In genomic region chr13:3799386-3799785, GRCm38 (mm10) we compare ENCODE assay signal across 40 mouse cellular contexts. TPM values are rescaled to one million over a fixed set of nuclear protein-coding genes. Genes with fewer than 3 reads are reported as not detected.
DNase-seq lines count a peak whose midpoint lies in the region; ATAC-seq lines count a peak whose summit lies in the region.
"Had no signal": no experiment of that assay in that cellular context is flagged by ENCODE, and none has a peak within 500 bp of the region (broad histone marks: within the 10 kb centered on the region; RNA-seq: fewer than 3 reads in every experiment).

No protein-coding gene starts in this region.

- H3K9ac ChIP-seq in heart, embryonic 14.5 days (ENCODE audit: low read length): no peak overlapping the region
- H3K9ac ChIP-seq in kidney, embryonic 14.5 days (ENCODE audit: low read depth, low read length): no peak overlapping the region
- H3K9ac ChIP-seq in kidney, embryonic 16.5 days (replicated peaks; ENCODE audit: low read length): no peak overlapping the region
- no peak overlapping the region for H3K9ac ChIP-seq in embryonic facial prominence, embryonic 15.5 days
- H3K9ac ChIP-seq in hindbrain, embryonic 11.5 days (ENCODE audit: low read depth, low read length): no peak overlapping the region
- H3K9ac ChIP-seq: embryonic facial prominence, embryonic 12.5 days; hindbrain, embryonic 14.5 days; liver, embryonic 14.5 days; lung, embryonic 15.5 days; midbrain, embryonic 12.5 days; neural tube, embryonic 12.5 days had no signal

- 17% methylated on average over 3 of the region's 3 CpGs for WGBS in heart, embryonic 14.5 days
- WGBS in kidney, embryonic 14.5 days: 20% methylated on average over 3 of the region's 3 CpGs
- WGBS in kidney, embryonic 16.5 days: 22% methylated on average over 3 of the region's 3 CpGs
- 26% methylated on average over 3 of the region's 3 CpGs for WGBS in embryonic facial prominence, embryonic 15.5 days
- WGBS in hindbrain, embryonic 11.5 days: 62% methylated on average over 3 of the region's 3 CpGs

- DNase-seq in heart, adult 18-20 months: no peak
- peak; percentile 28 for DNase-seq in forelimb bud, embryonic 11.5 days (ENCODE audit: low read depth, low spot score)
- no peak for DNase-seq in hindbrain, embryonic 11.5 days (ENCODE audit: low spot score)
- DNase-seq in adrenal gland, adult 8-10 months: no peak
- DNase-seq: adrenal gland, postnatal 36 days; B cell, adult 2 months; cerebellum, adult 18-20 months; cerebellum, postnatal 10 days; heart, postnatal 4 days; kidney, adult 8-10 months; kidney, postnatal 36 days; left cerebral cortex, postnatal 4 days; liver; right cerebral cortex, adult 18-20 months; spleen, adult 18-20 months had no signal

- H3K27ac ChIP-seq in heart, embryonic 14.5 days (replicated peaks in 1 of 2; ENCODE audit: control insufficient read depth in 1 of 2, insufficient read depth in 1 of 2, low read depth in 2 of 2, low read length in 2 of 2): peak overlapping the region; percentile 21 to 44; a peak in 1 of 4 replicates
- H3K27ac ChIP-seq in kidney, embryonic 14.5 days (ENCODE audit: low read depth, low read length): no peak overlapping the region
- H3K27ac ChIP-seq in kidney, embryonic 16.5 days (ENCODE audit: low read length): no peak overlapping the region
- 0 out of 2 replicates have a peak overlapping the region, but pooled peaks have one; percentile 34 for H3K27ac ChIP-seq in embryonic facial prominence, embryonic 15.5 days (replicated peaks)
- H3K27ac ChIP-seq in hindbrain, embryonic 11.5 days (ENCODE audit: low read depth, low read length): no peak overlapping the region
- H3K27ac ChIP-seq: embryonic facial prominence, embryonic 12.5 days; hindbrain, embryonic 14.5 days; liver, embryonic 14.5 days; lung, embryonic 15.5 days; midbrain, embryonic 12.5 days; neural tube, embryonic 12.5 days had no signal

- H3K9me3 ChIP-seq in heart, embryonic 14.5 days (ENCODE audit: control insufficient read depth, low read length): no peaks in the 10 kb centered on the region
- H3K9me3 ChIP-seq in kidney, embryonic 14.5 days (ENCODE audit: control insufficient read depth, low read length): no peaks in the 10 kb centered on the region
- H3K9me3 ChIP-seq in kidney, embryonic 16.5 days (ENCODE audit: low read length): no peaks in the 10 kb centered on the region
- H3K9me3 ChIP-seq in embryonic facial prominence, embryonic 15.5 days (replicated peaks): no peaks in the 10 kb centered on the region
- no peaks in the 10 kb centered on the region for H3K9me3 ChIP-seq in hindbrain, embryonic 11.5 days (ENCODE audit: control insufficient read depth, low read length)
- H3K9me3 ChIP-seq: embryonic facial prominence, embryonic 12.5 days; lung, embryonic 15.5 days; midbrain, embryonic 12.5 days; neural tube, embryonic 12.5 days had no signal

- no peaks in the 10 kb centered on the region for H3K27me3 ChIP-seq in heart, embryonic 14.5 days (ENCODE audit: control insufficient read depth, insufficient read depth, low read length)
- no peaks in the 10 kb centered on the region for H3K27me3 ChIP-seq in kidney, embryonic 14.5 days (ENCODE audit: control insufficient read depth, insufficient read depth, low read length)
- no peaks in the 10 kb centered on the region for H3K27me3 ChIP-seq in kidney, embryonic 16.5 days (ENCODE audit: insufficient read depth, low read length)
- no peaks in the 10 kb centered on the region for H3K27me3 ChIP-seq in embryonic facial prominence, embryonic 15.5 days
- H3K27me3 ChIP-seq in hindbrain, embryonic 11.5 days (ENCODE audit: control insufficient read depth, insufficient read depth, low read length): no peaks in the 10 kb centered on the region
- H3K27me3 ChIP-seq: embryonic facial prominence, embryonic 12.5 days; lung, embryonic 15.5 days; midbrain, embryonic 12.5 days; neural tube, embryonic 12.5 days had no signal

- no peak overlapping the region for H3K4me3 ChIP-seq in heart, embryonic 14.5 days (ENCODE audit: control insufficient read depth in 1 of 2, insufficient read depth in 1 of 2, low read depth in 1 of 2, low read length in 2 of 2)
- H3K4me3 ChIP-seq in kidney, embryonic 14.5 days (ENCODE audit: low read length): no peak overlapping the region
- no peak overlapping the region for H3K4me3 ChIP-seq in kidney, embryonic 16.5 days (ENCODE audit: low read length)
- H3K4me3 ChIP-seq in embryonic facial prominence, embryonic 15.5 days (replicated peaks): no peak overlapping the region
- no peak overlapping the region for H3K4me3 ChIP-seq in hindbrain, embryonic 11.5 days (ENCODE audit: low read depth, low read length)
- H3K4me3 ChIP-seq: embryonic facial prominence, embryonic 12.5 days; erythroblast, embryonic 14.5 days; lung, embryonic 15.5 days; midbrain, embryonic 12.5 days; myocyte; neural tube, embryonic 12.5 days had no signal

- peak overlapping the region; percentile 32 for H3K4me2 ChIP-seq in heart, embryonic 14.5 days (ENCODE audit: low read length)
- no peak overlapping the region for H3K4me2 ChIP-seq in kidney, embryonic 14.5 days (replicated peaks; ENCODE audit: low read depth, low read length)
- no peak overlapping the region for H3K4me2 ChIP-seq in kidney, embryonic 16.5 days (replicated peaks; ENCODE audit: low read depth, low read length)
- no peak overlapping the region for H3K4me2 ChIP-seq in embryonic facial prominence, embryonic 15.5 days (replicated peaks)
- no peak overlapping the region for H3K4me2 ChIP-seq in hindbrain, embryonic 11.5 days (replicated peaks; ENCODE audit: low read depth, low read length)
- H3K4me2 ChIP-seq: embryonic facial prominence, embryonic 12.5 days; heart, embryonic 11.5 days; hindbrain, embryonic 14.5 days; lung, embryonic 15.5 days; midbrain, embryonic 12.5 days; neural tube, embryonic 12.5 days had no signal

- H3K4me1 ChIP-seq in heart, embryonic 14.5 days (ENCODE audit: control insufficient read depth in 2 of 2, insufficient read depth in 2 of 2, low read length in 2 of 2): peaks cover 4 to 13% of the 10 kb centered on the region in 2 experiments; a peak in 3 of 4 replicates
- H3K4me1 ChIP-seq in kidney, embryonic 14.5 days (ENCODE audit: control insufficient read depth, insufficient read depth, low read length): no peaks in the 10 kb centered on the region; the same call in 1 of the 2 replicates
- H3K4me1 ChIP-seq in kidney, embryonic 16.5 days (ENCODE audit: insufficient read depth, low read length): peaks cover 20% of the 10 kb centered on the region; the same call in 1 of the 2 replicates
- no peaks in the 10 kb centered on the region for H3K4me1 ChIP-seq in embryonic facial prominence, embryonic 15.5 days
- H3K4me1 ChIP-seq in hindbrain, embryonic 11.5 days (replicated peaks; ENCODE audit: control insufficient read depth, insufficient read depth, low read length): no peaks in the 10 kb centered on the region
- H3K4me1 ChIP-seq: midbrain, embryonic 12.5 days; neural tube, embryonic 12.5 days had no signal

- H3K36me3 ChIP-seq in heart, embryonic 14.5 days (ENCODE audit: control insufficient read depth, insufficient read depth, low read length): no peaks in the 10 kb centered on the region
- no peaks in the 10 kb centered on the region for H3K36me3 ChIP-seq in kidney, embryonic 14.5 days (ENCODE audit: control insufficient read depth, insufficient read depth, low read length)
- H3K36me3 ChIP-seq in kidney, embryonic 16.5 days (ENCODE audit: insufficient read depth, low read length): no peaks in the 10 kb centered on the region
- no peaks in the 10 kb centered on the region for H3K36me3 ChIP-seq in embryonic facial prominence, embryonic 15.5 days
- no peaks in the 10 kb centered on the region for H3K36me3 ChIP-seq in hindbrain, embryonic 11.5 days (ENCODE audit: control insufficient read depth, insufficient read depth, low read length)
- H3K36me3 ChIP-seq: embryonic facial prominence, embryonic 12.5 days; lung, embryonic 15.5 days; midbrain, embryonic 12.5 days; neural tube, embryonic 12.5 days had no signal

- no peak for ATAC-seq in heart, embryonic 14.5 days (ENCODE audit: insufficient number of reproducible peaks, insufficient read depth, low FRiP score, low read depth)
- ATAC-seq in kidney, embryonic 14.5 days (ENCODE audit: low FRiP score, low TSS enrichment): 0 out of 2 replicates have a peak, but pooled peaks have one; percentile 21
- ATAC-seq in kidney, embryonic 16.5 days (ENCODE audit: low FRiP score, low TSS enrichment): no peak
- no peak for ATAC-seq in embryonic facial prominence, embryonic 15.5 days (ENCODE audit: insufficient number of reproducible peaks, low FRiP score, low TSS enrichment, low read depth)
- no peak for ATAC-seq in hindbrain, embryonic 11.5 days (ENCODE audit: low FRiP score)
- ATAC-seq: forebrain, embryonic 16.5 days had no signal

RNA-seq across cellular contexts. Expression of gene Calml3, which starts 4.7 kb away (rescaled TPM):
- not detected in 2 replicates for polyA plus RNA-seq in heart, embryonic 14.5 days (2014; fragmentation: Nextera tagmentation; extraction: Ambion mirVana)
- not detected for total RNA-seq in heart, adult 18-20 months (2021)
- 0.84 and 1.3 TPM in 2 replicates for polyA plus RNA-seq in kidney, embryonic 14.5 days (2014; fragmentation: Nextera tagmentation; extraction: Ambion mirVana)
- polyA plus RNA-seq in kidney, embryonic 16.5 days (2015; fragmentation: Nextera tagmentation; extraction: Ambion mirVana): 0.76 and 0.81 TPM in 2 replicates
- 31.3 and 33.6 TPM in 2 replicates for polyA plus RNA-seq in embryonic facial prominence, embryonic 15.5 days (2015; fragmentation: Nextera tagmentation; extraction: Ambion mirVana)
- polyA plus RNA-seq in hindbrain, embryonic 11.5 days (2014; fragmentation: Nextera tagmentation; extraction: Ambion mirVana): not detected in 2 replicates
- total RNA-seq in adrenal gland, adult 8-10 months (2022): under 1 TPM in 1 of 4 experiments, not detected in 3; 0.24 TPM
- total RNA-seq: gastrocnemius, adult 8-10 months; heart, postnatal 4 days; layer of hippocampus, adult 8-10 months; layer of hippocampus, postnatal 25 days; left cerebral cortex, postnatal 4 days; megakaryocyte progenitor cell, adult 5-6 weeks had no signal
- polyA plus RNA-seq: cortical plate, adult 2 months; erythroblast, embryonic 14.5 days; forebrain, embryonic 11.5 days; forebrain, embryonic 16.5 days; hindbrain, embryonic 14.5 days; liver, embryonic 14.5 days; midbrain, embryonic 12.5 days; midbrain, postnatal 0 days; neural tube, embryonic 12.5 days had no signal

RNA-seq across cellular contexts. Expression of gene Calm4, which starts 38.2 kb away (rescaled TPM):
- polyA plus RNA-seq in heart, embryonic 14.5 days (2014; fragmentation: Nextera tagmentation; extraction: Ambion mirVana): not detected in 2 replicates
- total RNA-seq in heart, adult 18-20 months (2021): not detected
- not detected in 2 replicates for polyA plus RNA-seq in kidney, embryonic 14.5 days (2014; fragmentation: Nextera tagmentation; extraction: Ambion mirVana)
- polyA plus RNA-seq in kidney, embryonic 16.5 days (2015; fragmentation: Nextera tagmentation; extraction: Ambion mirVana): not detected in 2 replicates
- polyA plus RNA-seq in embryonic facial prominence, embryonic 15.5 days (2015; fragmentation: Nextera tagmentation; extraction: Ambion mirVana): 477 and 521 TPM in 2 replicates
- polyA plus RNA-seq in hindbrain, embryonic 11.5 days (2014; fragmentation: Nextera tagmentation; extraction: Ambion mirVana): not detected in 2 replicates
- not detected for total RNA-seq in adrenal gland, adult 8-10 months (2022)
- total RNA-seq: adrenal gland, adult 18-20 months; adrenal gland, postnatal 36 days; heart, postnatal 4 days; layer of hippocampus, adult 8-10 months; layer of hippocampus, postnatal 25 days; left cerebral cortex, adult 8-10 months; left cerebral cortex, postnatal 4 days; megakaryocyte progenitor cell, adult 5-6 weeks had no signal
- polyA plus RNA-seq: cortical plate, adult 2 months; erythroblast, embryonic 14.5 days; forebrain, embryonic 11.5 days; forebrain, embryonic 16.5 days; heart, embryonic 11.5 days; hindbrain, embryonic 14.5 days; liver, embryonic 14.5 days; lung, embryonic 15.5 days; midbrain, embryonic 12.5 days; midbrain, postnatal 0 days; neural tube, embryonic 12.5 days had no signal

RNA-seq across cellular contexts. Expression of gene Calm5, which starts 54.6 kb away (rescaled TPM):
- not detected in 2 replicates for polyA plus RNA-seq in heart, embryonic 14.5 days (2014; fragmentation: Nextera tagmentation; extraction: Ambion mirVana)
- not detected for total RNA-seq in heart, adult 18-20 months (2021)
- polyA plus RNA-seq in kidney, embryonic 14.5 days (2014; fragmentation: Nextera tagmentation; extraction: Ambion mirVana): not detected in 2 replicates
- not detected in 2 replicates for polyA plus RNA-seq in kidney, embryonic 16.5 days (2015; fragmentation: Nextera tagmentation; extraction: Ambion mirVana)
- 2.9 and 3.2 TPM in 2 replicates for polyA plus RNA-seq in embryonic facial prominence, embryonic 15.5 days (2015; fragmentation: Nextera tagmentation; extraction: Ambion mirVana)
- not detected in 2 replicates for polyA plus RNA-seq in hindbrain, embryonic 11.5 days (2014; fragmentation: Nextera tagmentation; extraction: Ambion mirVana)
- total RNA-seq in adrenal gland, adult 8-10 months (2022): not detected
- total RNA-seq: adrenal gland, adult 18-20 months; adrenal gland, postnatal 36 days; gastrocnemius, adult 8-10 months; gastrocnemius, postnatal 4 days; heart, postnatal 4 days; layer of hippocampus, adult 8-10 months; layer of hippocampus, postnatal 25 days; left cerebral cortex, adult 8-10 months; left cerebral cortex, postnatal 4 days; megakaryocyte progenitor cell, adult 5-6 weeks; midbrain, postnatal 0 days had no signal
- polyA plus RNA-seq: brain, embryonic 14.5 days; cortical plate, adult 2 months; embryonic facial prominence, embryonic 12.5 days; erythroblast, embryonic 14.5 days; forebrain, embryonic 11.5 days; forebrain, embryonic 16.5 days; heart, embryonic 11.5 days; hindbrain, embryonic 14.5 days; liver, embryonic 14.5 days; lung, embryonic 15.5 days; midbrain, embryonic 12.5 days; midbrain, postnatal 0 days; myocyte; neural tube, embryonic 12.5 days had no signal

Comparison
In these comparisons a context has a peak if more than half of its experiments do, and no peak if none do; other contexts are left out.
1. H3K27ac ChIP-seq: peak in heart, embryonic 14.5 days (2 of 2) and embryonic facial prominence, embryonic 15.5 days (single experiment); none in kidney, embryonic 14.5 days (single experiment), kidney, embryonic 16.5 days (single experiment) and hindbrain, embryonic 11.5 days (single experiment).
2. RNA of gene Calml3, which starts 4.7 kb away (polyA plus RNA-seq): 31.3 to 33.6 TPM in embryonic facial prominence, embryonic 15.5 days; 0.84 to 1.3 TPM in kidney, embryonic 14.5 days, 0.76 to 0.81 TPM in kidney, embryonic 16.5 days, not detected in heart, embryonic 14.5 days and not detected in hindbrain, embryonic 11.5 days; every median in the first group is over 10 times any median in the second.
3. RNA of gene Calm4, which starts 38.2 kb away (polyA plus RNA-seq): 477 to 521 TPM in embryonic facial prominence, embryonic 15.5 days; not detected in kidney, embryonic 16.5 days, not detected in heart, embryonic 14.5 days, not detected in kidney, embryonic 14.5 days and not detected in hindbrain, embryonic 11.5 days; every median in the first group is over 100 times any median in the second.